Mouse (Mus musculus) kidney, embryonic 15.5 days (tissue): Measurements from ENCODE around the gene Rpia. TPM values are rescaled to one million over a fixed set of nuclear protein-coding genes. Genes with fewer than 3 reads are reported as not detected.

Experiments
- ATAC-seq: fragments of 200-750 bp; cut with Nextera tagmentation; replicated peaks from 2 replicates; pipeline ENCODE4 v1.8.0; 2017; ENCODE audit warnings: moderate TSS enrichment; ENCODE audit not compliant: low FRiP score
- H3K27ac ChIP-seq: fragments of 300-500 bp; sonication (generic); 2 replicates; pipeline ENCODE4 v1.5.1; 2015; ENCODE audit warnings: mild to moderate bottlenecking, inconsistent platforms
- H3K27me3 ChIP-seq: fragments of 300-500 bp; sonication (generic); 2 replicates; pipeline ENCODE4 v1.6.1; 2015; ENCODE audit warnings: inconsistent platforms
- H3K36me3 ChIP-seq: fragments of 300-500 bp; sonication (generic); 2 replicates; pipeline ENCODE4 v1.6.1; 2015; ENCODE audit warnings: inconsistent platforms
- H3K4me1 ChIP-seq: fragments of 300-500 bp; sonication (generic); 2 replicates; pipeline ENCODE4 v1.6.1; 2015; ENCODE audit warnings: inconsistent platforms
- H3K4me2 ChIP-seq: fragments of 300-500 bp; sonication (generic); 2 replicates; pipeline ENCODE4 v1.6.1; 2015; ENCODE audit warnings: moderate library complexity, mild to moderate bottlenecking, inconsistent platforms
- H3K4me3 ChIP-seq: fragments of 300-500 bp; sonication (generic); replicated peaks from 2 replicates; pipeline ENCODE4 v1.5.1; 2015; ENCODE audit warnings: mild to moderate bottlenecking, inconsistent platforms
- H3K9ac ChIP-seq: fragments of 300-500 bp; sonication (generic); 2 replicates; pipeline ENCODE4 v1.6.1; 2015; ENCODE audit warnings: mild to moderate bottlenecking, inconsistent platforms
- H3K9me3 ChIP-seq: fragments of 300-500 bp; sonication (generic); replicated peaks from 2 replicates; pipeline ENCODE4 v1.6.1; 2016; ENCODE audit warnings: inconsistent platforms
- WGBS: fragments of 180-500 bp; shearing (Covaris S2); methylation state at CpG from one replicate; pipeline ENCODE4 v1.1.7; 2015; ENCODE audit warnings: mixed read lengths; 5-methylcytosine and 5-hydroxymethylcytosine counted together
- polyA plus RNA-seq: library from polyadenylated mRNA; unstranded; fragments of >200 nt; fragmentation: Nextera tagmentation; extraction: Ambion mirVana; gene quantifications from 2 replicates; pipeline ENCODE4 v1.2.1, GENCODE M21; 2015

Rpia gene
- polyA plus RNA-seq, 1 experiment from 2014 or later = 3.1 TPM

GRCm38 (mm10) chr6:70773769-70774168, 18.3 kb downstream of the Rpia start:
- ATAC-seq = no peak
- peaks cover 64% of the 10 kb centered on the region for H3K36me3 ChIP-seq
- no peak overlapping the region for H3K4me3 ChIP-seq
- H3K27ac ChIP-seq = no peak overlapping the region
- no peak overlapping the region for H3K4me2 ChIP-seq
- no peaks in the 10 kb centered on the region for H3K27me3 ChIP-seq
- no peaks in the 10 kb centered on the region for H3K4me1 ChIP-seq
- 75% methylated on average over 5 of the region's 5 CpGs for WGBS
- H3K9ac ChIP-seq = no peak overlapping the region
- H3K9me3 ChIP-seq = no peaks in the 10 kb centered on the region

- WGBS = 31% methylated on average over 6 of the region's 6 CpGs
Observed at GRCm38 (mm10) chr6:70768769-70769168, 23.3 kb downstream of the Rpia start.

GRCm38 (mm10) chr6:70765076-70765475, 27.0 kb downstream of the Rpia start:
- Histone ChIP-seq H3K36me3 (peaks cover 43% of the 10 kb centered on the region), H3K4me3 (no peak overlapping the region), H3K4me2 (no peak overlapping the region), H3K27ac (no peak overlapping the region), H3K27me3 (no peaks in the 10 kb centered on the region), H3K9ac (no peak overlapping the region), H3K9me3 (no peaks in the 10 kb centered on the region), H3K4me1 (no peaks in the 10 kb centered on the region)
- ATAC-seq = 0 out of 2 replicates have a peak, but pooled peaks have one; percentile 13
- WGBS = 77% methylated on average over 8 of the region's 8 CpGs

More at GRCm38 (mm10) chr6:70768769-70769168, 23.3 kb downstream of the Rpia start:
- ATAC-seq = peak; percentile 86
- Histone ChIP-seq H3K4me2 (no peak overlapping the region), H3K36me3 (peaks cover 79% of the 10 kb centered on the region), H3K9me3 (no peaks in the 10 kb centered on the region), H3K27ac (no peak overlapping the region), H3K27me3 (no peaks in the 10 kb centered on the region), H3K4me3 (no peak overlapping the region), H3K9ac (no peak overlapping the region), H3K4me1 (no peaks in the 10 kb centered on the region)

GRCm38 (mm10) chr6:70764551-70764950, 27.5 kb downstream of the Rpia start:
- no peak overlapping the region for H3K4me3 ChIP-seq
- no peak overlapping the region for H3K4me2 ChIP-seq
- WGBS = 87% methylated on average over 5 of the region's 5 CpGs
- no peaks in the 10 kb centered on the region for H3K27me3 ChIP-seq
- H3K9me3 ChIP-seq = no peaks in the 10 kb centered on the region
- H3K4me1 ChIP-seq = no peaks in the 10 kb centered on the region
- peaks cover 38% of the 10 kb centered on the region for H3K36me3 ChIP-seq
- H3K27ac ChIP-seq = no peak overlapping the region
- no peak for ATAC-seq
- no peak overlapping the region for H3K9ac ChIP-seq

GRCm38 (mm10) chr6:70763881-70764280, 28.2 kb downstream of the Rpia start:
- Histone ChIP-seq H3K27ac (no peak overlapping the region), H3K4me2 (no peak overlapping the region), H3K36me3 (peaks cover 35% of the 10 kb centered on the region), H3K4me1 (no peaks in the 10 kb centered on the region), H3K9me3 (no peaks in the 10 kb centered on the region), H3K9ac (no peak overlapping the region), H3K4me3 (no peak overlapping the region), H3K27me3 (no peaks in the 10 kb centered on the region)
- no peak for ATAC-seq
- WGBS = 93% methylated on average over 4 of the region's 4 CpGs

GRCm38 (mm10) chr6:70762659-70763058, 29.4 kb downstream of the Rpia start:
- 84% methylated on average over 6 of the region's 6 CpGs for WGBS
- no peak overlapping the region for H3K27ac ChIP-seq

GRCm38 (mm10) chr6:70760951-70761350, 31.1 kb downstream of the Rpia start:
- 83% methylated on average over 4 of the region's 4 CpGs for WGBS
- Histone ChIP-seq H3K4me2 (no peak overlapping the region), H3K4me3 (no peak overlapping the region), H3K9me3 (no peaks in the 10 kb centered on the region), H3K27me3 (no peaks in the 10 kb centered on the region), H3K9ac (no peak overlapping the region), H3K27ac (no peak overlapping the region), H3K36me3 (peaks cover 10% of the 10 kb centered on the region), H3K4me1 (no peaks in the 10 kb centered on the region)
- no peak for ATAC-seq

More at GRCm38 (mm10) chr6:70762659-70763058, 29.4 kb downstream of the Rpia start:
- Histone ChIP-seq H3K9ac (no peak overlapping the region), H3K27me3 (no peaks in the 10 kb centered on the region), H3K4me2 (no peak overlapping the region), H3K36me3 (peaks cover 26% of the 10 kb centered on the region), H3K9me3 (no peaks in the 10 kb centered on the region), H3K4me3 (no peak overlapping the region), H3K4me1 (no peaks in the 10 kb centered on the region)
- no peak for ATAC-seq

- Histone ChIP-seq H3K27ac (no peak overlapping the region), H3K36me3 (no peaks in the 10 kb centered on the region), H3K4me1 (no peaks in the 10 kb centered on the region), H3K4me2 (no peak overlapping the region), H3K4me3 (no peak overlapping the region), H3K9me3 (no peaks in the 10 kb centered on the region), H3K27me3 (no peaks in the 10 kb centered on the region), H3K9ac (no peak overlapping the region)
- WGBS = 73% methylated on average over 10 of the region's 10 CpGs
- peak; percentile 71 for ATAC-seq
Observed at GRCm38 (mm10) chr6:70754833-70755232, 37.2 kb downstream of the Rpia start.

GRCm38 (mm10) chr6:70752351-70752750, 39.7 kb downstream of the Rpia start:
- WGBS = 58% methylated on average over 8 of the region's 8 CpGs
- Histone ChIP-seq H3K9ac (no peak overlapping the region), H3K27me3 (no peaks in the 10 kb centered on the region), H3K27ac (no peak overlapping the region), H3K4me2 (no peak overlapping the region), H3K4me3 (no peak overlapping the region), H3K9me3 (no peaks in the 10 kb centered on the region), H3K36me3 (no peaks in the 10 kb centered on the region), H3K4me1 (no peaks in the 10 kb centered on the region)
- no peak for ATAC-seq

GRCm38 (mm10) chr6:70751898-70752273, 40.1 kb downstream of the Rpia start:
- Histone ChIP-seq H3K36me3 (no peaks in the 10 kb centered on the region), H3K4me3 (no peak overlapping the region), H3K27ac (no peak overlapping the region), H3K9me3 (no peaks in the 10 kb centered on the region), H3K4me1 (no peaks in the 10 kb centered on the region), H3K4me2 (no peak overlapping the region), H3K9ac (no peak overlapping the region), H3K27me3 (no peaks in the 10 kb centered on the region)
- ATAC-seq = no peak
- WGBS = 73% methylated on average over 6 of the region's 6 CpGs

GRCm38 (mm10) chr6:70751251-70751897, 40.7 kb downstream of the Rpia start:
- no peak for ATAC-seq
- H3K4me3 ChIP-seq = no peak overlapping the region
- H3K4me2 ChIP-seq = no peak overlapping the region
- H3K36me3 ChIP-seq = no peaks in the 10 kb centered on the region
- H3K4me1 ChIP-seq = no peaks in the 10 kb centered on the region
- no peaks in the 10 kb centered on the region for H3K9me3 ChIP-seq
- WGBS = 63% methylated on average over 8 of the region's 8 CpGs
- no peak overlapping the region for H3K27ac ChIP-seq
- no peak overlapping the region for H3K9ac ChIP-seq
- no peaks in the 10 kb centered on the region for H3K27me3 ChIP-seq

- no peak overlapping the region for H3K4me2 ChIP-seq
- peak; percentile 56 for ATAC-seq
- H3K4me1 ChIP-seq = no peaks in the 10 kb centered on the region
- no peaks in the 10 kb centered on the region for H3K27me3 ChIP-seq
- no peaks in the 10 kb centered on the region for H3K9me3 ChIP-seq
- WGBS = 52% methylated on average over 1 of the region's 1 CpGs
- H3K27ac ChIP-seq = no peak overlapping the region
- H3K9ac ChIP-seq = no peak overlapping the region
- H3K36me3 ChIP-seq = no peaks in the 10 kb centered on the region
- H3K4me3 ChIP-seq = no peak overlapping the region
Observed at GRCm38 (mm10) chr6:70749750-70750149, 42.3 kb downstream of the Rpia start.

GRCm38 (mm10) chr6:70747702-70748101, 44.3 kb downstream of the Rpia start:
- Histone ChIP-seq H3K4me3 (no peak overlapping the region), H3K4me1 (no peaks in the 10 kb centered on the region), H3K27me3 (no peaks in the 10 kb centered on the region), H3K36me3 (no peaks in the 10 kb centered on the region), H3K4me2 (no peak overlapping the region), H3K27ac (no peak overlapping the region), H3K9ac (no peak overlapping the region), H3K9me3 (no peaks in the 10 kb centered on the region)
- WGBS = 93% methylated on average over 5 of the region's 5 CpGs
- ATAC-seq = no peak
